Mouse (Mus musculus) liver, embryonic 15.5 days (tissue): ENCODE data around the gene Cyp4x1. TPM values are rescaled to one million over a fixed set of nuclear protein-coding genes. Genes with fewer than 3 reads are reported as not detected.

Source experiments
- ATAC-seq: fragments of 200-750 bp; cut with Nextera tagmentation; 2 replicates; pipeline ENCODE4 v1.8.0; 2017; ENCODE audit warnings: moderate number of reproducible peaks, mild to moderate bottlenecking, moderate library complexity; ENCODE audit not compliant: insufficient read depth
- H3K27ac ChIP-seq: fragments of 300-500 bp; sonication (generic); replicated peaks from 2 replicates; pipeline ENCODE4 v1.5.1; 2015; ENCODE audit warnings: mild to moderate bottlenecking, inconsistent platforms
- H3K27me3 ChIP-seq: fragments of 300-500 bp; sonication (generic); 2 replicates; pipeline ENCODE4 v1.6.1; 2015; ENCODE audit warnings: mild to moderate bottlenecking, inconsistent platforms
- H3K36me3 ChIP-seq: fragments of 300-500 bp; sonication (generic); replicated peaks from 2 replicates; pipeline ENCODE4 v1.6.1; 2015; ENCODE audit warnings: moderate library complexity, mild to moderate bottlenecking, inconsistent platforms
- H3K4me1 ChIP-seq: fragments of 300-500 bp; sonication (generic); replicated peaks from 2 replicates; pipeline ENCODE4 v1.6.1; 2015; ENCODE audit warnings: inconsistent platforms
- H3K4me2 ChIP-seq: fragments of 300-500 bp; sonication (generic); 2 replicates; pipeline ENCODE4 v1.6.1; 2015; ENCODE audit warnings: moderate library complexity, mild to moderate bottlenecking, inconsistent platforms
- H3K4me3 ChIP-seq: fragments of 300-500 bp; sonication (generic); replicated peaks from 2 replicates; pipeline ENCODE4 v1.5.1; 2015; ENCODE audit warnings: mild to moderate bottlenecking, inconsistent platforms
- H3K9ac ChIP-seq: fragments of 300-500 bp; sonication (generic); 2 replicates; pipeline ENCODE4 v1.6.1; 2015; ENCODE audit warnings: moderate library complexity, mild to moderate bottlenecking, inconsistent platforms
- H3K9me3 ChIP-seq: fragments of 300-500 bp; sonication (generic); replicated peaks from 2 replicates; pipeline ENCODE4 v1.6.1; 2016; ENCODE audit warnings: inconsistent platforms
- WGBS: fragments of 180-500 bp; shearing (Covaris S2); methylation state at CpG from one replicate; pipeline ENCODE4 v1.1.7; 2015; ENCODE audit warnings: mixed read lengths; ENCODE audit not compliant: insufficient replicate concordance; 5-methylcytosine and 5-hydroxymethylcytosine counted together
- polyA plus RNA-seq: library from polyadenylated mRNA; unstranded; fragments of >200 nt; fragmentation: Nextera tagmentation; extraction: Ambion mirVana; gene quantifications from 2 replicates; pipeline ENCODE4 v1.2.1, GENCODE M21; 2015

Cyp4x1 gene
- polyA plus RNA-seq, 1 experiment from 2014 or later: 0.05 TPM

DNA sequence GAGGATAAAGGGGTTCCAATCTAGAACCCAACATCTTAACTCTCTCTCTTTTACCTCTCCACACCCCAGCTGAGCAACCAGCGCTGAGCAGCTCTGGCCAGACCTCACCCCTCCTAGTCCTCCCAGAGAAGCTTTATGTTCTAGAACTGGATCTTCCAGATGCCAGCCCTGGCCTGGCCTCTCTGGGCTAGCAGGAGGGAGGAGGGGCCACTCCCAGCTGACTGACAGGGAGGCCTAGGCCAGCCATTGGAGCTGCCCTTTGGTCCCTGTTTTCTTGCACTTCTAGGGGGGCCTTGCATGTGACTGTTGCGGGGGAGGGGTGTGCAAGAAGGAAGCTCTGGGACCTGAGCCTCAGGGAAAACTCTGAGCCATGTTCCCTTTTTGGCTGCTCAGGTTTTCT lies 43.5 kb downstream of the Cyp4x1 start:
- WGBS: 65% methylated on average over 2 of the region's 2 CpGs
- H3K27ac ChIP-seq: peak overlapping the region; percentile 96
- peak overlapping the region; percentile 23 for H3K9ac ChIP-seq
- H3K4me1 ChIP-seq: peaks cover 94% of the 10 kb centered on the region
- H3K4me2 ChIP-seq: peak overlapping the region; percentile 89
- ATAC-seq: no peak
- H3K36me3 ChIP-seq: no peaks in the 10 kb centered on the region
- peak overlapping the region; percentile 47 for H3K4me3 ChIP-seq
- H3K27me3 ChIP-seq: 0 out of 2 replicates have a peak, but pooled peaks cover 11% of the 10 kb centered on the region
- H3K9me3 ChIP-seq: no peaks in the 10 kb centered on the region

DNA sequence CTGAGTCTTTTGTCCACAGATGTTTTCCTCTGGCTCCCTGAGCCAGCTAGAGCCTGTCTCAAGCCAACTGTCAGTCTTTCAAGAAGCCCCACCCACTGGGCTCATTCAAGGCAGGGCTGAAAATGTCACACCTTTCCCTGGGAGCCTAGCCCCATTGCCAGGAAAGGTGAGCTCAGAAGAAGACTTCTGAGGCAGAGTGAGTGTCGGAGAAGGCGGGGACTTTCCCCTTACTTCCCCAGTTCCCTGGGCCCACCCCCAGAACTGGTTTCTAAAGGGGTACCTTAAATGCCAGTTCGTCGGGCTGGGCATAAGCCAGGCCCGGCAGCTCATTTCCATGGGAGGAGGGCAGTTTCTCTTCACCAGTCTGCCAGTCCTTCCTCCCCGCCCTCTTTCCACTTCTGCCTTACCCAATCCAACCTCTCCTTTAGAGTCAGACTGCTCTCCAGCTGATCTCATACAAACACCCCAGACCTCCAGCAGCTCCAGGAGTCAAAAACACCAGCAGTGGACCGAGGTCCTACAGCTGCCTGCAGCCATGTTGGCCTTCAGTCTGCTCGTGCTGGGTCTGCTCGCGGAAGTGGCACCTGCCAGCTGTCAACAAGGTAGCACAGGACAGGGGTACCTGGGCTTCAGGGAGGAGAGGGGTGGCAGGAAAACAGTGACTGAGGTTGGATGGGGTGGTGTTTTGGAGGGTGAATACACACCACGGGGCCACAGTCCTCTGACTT lies 45.3 kb downstream of the Cyp4x1 start, which contains the start of gene Pdzk1ip1:
Gene Pdzk1ip1, plus strand, starts transcription at position 98 of the 728 bp plus-strand sequence.
- Histone ChIP-seq H3K9me3 (no peaks in the 10 kb centered on the region), H3K9ac (peak within 1 kb of the TSS; percentile 43), H3K4me1 (peaks cover 86% of the 10 kb centered on the region), H3K27ac (peak within 1 kb of the TSS; percentile 96), H3K27me3 (0 out of 2 replicates have a peak, but pooled peaks cover 9% of the 10 kb centered on the region), H3K4me2 (peak within 1 kb of the TSS; percentile 89), H3K36me3 (no peaks in the 10 kb centered on the region), H3K4me3 (peak within 1 kb of the TSS; percentile 47)
- ATAC-seq: peak; percentile 71
- 44% methylated on average over 11 of the region's 11 CpGs for WGBS

DNA sequence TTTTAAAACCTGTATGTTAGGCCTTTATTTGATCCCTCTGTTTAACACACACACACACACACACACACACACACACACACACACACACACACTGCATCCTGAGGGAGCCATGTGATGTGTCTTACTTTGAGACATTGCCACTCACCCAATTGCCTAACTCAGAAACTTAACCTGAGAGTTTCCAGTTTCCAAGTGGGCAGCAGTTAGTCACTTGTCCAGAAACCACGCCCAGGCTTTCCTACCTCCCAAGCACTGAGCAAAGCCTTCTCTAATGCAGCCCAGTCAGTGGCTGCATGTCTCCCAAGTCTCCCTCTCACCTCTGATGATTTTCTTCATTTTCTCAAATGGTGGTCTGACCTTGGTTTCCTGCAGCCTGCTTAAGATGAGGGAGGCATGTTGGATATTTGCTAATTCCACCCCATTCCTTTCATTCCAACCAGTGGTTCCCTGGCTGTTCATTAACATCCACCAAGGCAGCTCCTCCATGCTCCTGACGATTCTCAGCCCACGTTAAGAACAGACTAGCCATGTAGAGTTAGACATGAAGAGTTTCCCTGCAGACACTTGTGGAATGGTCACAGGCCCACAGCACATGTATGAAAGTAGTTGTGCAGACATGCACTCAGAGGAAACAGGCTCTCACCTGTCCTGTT lies 47.2 kb downstream of the Cyp4x1 start:
- ATAC-seq: no peak
- Histone ChIP-seq H3K27ac (peak overlapping the region; percentile 42; the same call in 1 of the 2 replicates), H3K4me1 (peaks cover 71% of the 10 kb centered on the region), H3K9me3 (no peaks in the 10 kb centered on the region), H3K9ac (no peak overlapping the region), H3K36me3 (no peaks in the 10 kb centered on the region), H3K27me3 (0 out of 2 replicates have a peak, but pooled peaks cover 9% of the 10 kb centered on the region), H3K4me2 (no peak overlapping the region), H3K4me3 (no peak overlapping the region)
- 46% methylated on average over 3 of the region's 3 CpGs for WGBS

DNA sequence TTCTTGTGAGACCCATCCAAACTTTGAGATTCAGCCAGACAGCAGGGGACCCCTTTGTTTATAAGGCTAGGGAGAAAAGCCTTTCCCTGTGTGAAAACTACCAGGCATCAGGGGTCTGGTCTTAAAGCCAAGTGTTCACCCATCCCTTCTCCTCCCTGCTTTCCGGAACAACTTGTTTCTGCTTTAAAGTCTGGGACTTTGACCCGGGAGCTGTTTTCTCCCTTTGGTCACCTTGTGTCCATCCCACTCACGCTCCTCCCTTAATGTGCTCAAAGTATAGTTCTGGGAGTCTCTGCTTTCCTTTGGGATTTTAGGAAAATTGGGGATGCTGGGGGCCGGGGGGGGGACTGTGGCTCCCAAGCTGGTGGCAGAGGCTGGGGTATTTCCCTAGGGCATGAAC lies 47.8 kb downstream of the Cyp4x1 start:
- Histone ChIP-seq H3K4me2 (no peak overlapping the region), H3K27ac (no peak overlapping the region), H3K4me1 (peaks cover 70% of the 10 kb centered on the region), H3K4me3 (no peak overlapping the region), H3K36me3 (no peaks in the 10 kb centered on the region), H3K9me3 (no peaks in the 10 kb centered on the region), H3K9ac (no peak overlapping the region), H3K27me3 (0 out of 2 replicates have a peak, but pooled peaks cover 9% of the 10 kb centered on the region)
- WGBS: 67% methylated on average over 4 of the region's 4 CpGs
- no peak for ATAC-seq

DNA sequence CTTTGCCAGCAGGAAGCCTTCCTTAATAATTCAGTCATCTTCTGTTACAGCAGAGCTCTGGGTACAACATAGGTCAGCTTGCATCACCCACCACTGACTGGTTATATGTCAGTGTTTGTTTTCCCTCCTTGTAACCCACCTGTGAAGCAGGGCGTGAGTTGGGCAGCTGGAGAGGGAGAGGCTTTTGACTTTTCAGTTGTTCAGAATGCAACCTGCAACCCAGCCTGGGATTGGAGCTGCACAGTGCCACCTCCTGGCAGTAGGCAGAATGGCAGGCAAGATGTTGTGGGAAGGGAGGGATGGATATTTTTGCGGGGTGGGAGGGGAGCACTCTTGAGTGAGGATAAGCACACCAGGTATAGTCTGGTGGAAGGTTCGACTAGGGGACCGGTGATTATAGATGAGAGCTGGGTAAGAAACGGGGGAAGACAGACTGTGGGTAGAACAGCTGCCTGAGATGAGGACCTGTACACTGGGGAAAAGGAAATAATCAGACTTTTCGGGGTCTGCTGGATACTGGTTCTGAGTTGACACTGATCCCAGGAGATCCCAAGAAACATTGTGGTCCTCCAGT lies 48.5 kb downstream of the Cyp4x1 start:
- Histone ChIP-seq H3K4me1 (peaks cover 67% of the 10 kb centered on the region), H3K9ac (no peak overlapping the region), H3K4me2 (no peak overlapping the region), H3K27ac (no peak overlapping the region), H3K4me3 (no peak overlapping the region), H3K36me3 (no peaks in the 10 kb centered on the region), H3K27me3 (0 out of 2 replicates have a peak, but pooled peaks cover 9% of the 10 kb centered on the region), H3K9me3 (no peaks in the 10 kb centered on the region)
- no peak for ATAC-seq
- WGBS: 14% methylated on average over 6 of the region's 6 CpGs

DNA sequence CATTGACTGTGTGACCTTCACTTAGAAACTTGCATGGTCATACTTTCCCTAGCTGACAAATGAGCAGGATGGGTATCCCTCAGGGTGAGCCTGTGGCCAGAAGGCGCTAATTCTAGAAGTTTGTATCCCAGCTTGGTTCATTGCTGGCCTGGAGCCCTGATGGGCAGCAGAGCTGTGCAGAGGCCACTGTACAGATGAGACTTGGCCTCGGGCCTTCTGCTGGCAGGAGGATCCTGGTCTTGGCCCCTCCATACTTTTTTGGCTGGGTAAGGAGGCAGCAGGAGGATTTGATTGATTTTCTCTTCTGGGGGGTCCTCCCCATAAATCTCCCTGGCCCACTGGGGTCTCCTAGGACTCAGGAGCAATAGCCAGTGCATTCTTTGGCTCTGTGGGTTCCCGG lies 51.0 kb downstream of the Cyp4x1 start:
- no peak overlapping the region for H3K4me3 ChIP-seq

DNA sequence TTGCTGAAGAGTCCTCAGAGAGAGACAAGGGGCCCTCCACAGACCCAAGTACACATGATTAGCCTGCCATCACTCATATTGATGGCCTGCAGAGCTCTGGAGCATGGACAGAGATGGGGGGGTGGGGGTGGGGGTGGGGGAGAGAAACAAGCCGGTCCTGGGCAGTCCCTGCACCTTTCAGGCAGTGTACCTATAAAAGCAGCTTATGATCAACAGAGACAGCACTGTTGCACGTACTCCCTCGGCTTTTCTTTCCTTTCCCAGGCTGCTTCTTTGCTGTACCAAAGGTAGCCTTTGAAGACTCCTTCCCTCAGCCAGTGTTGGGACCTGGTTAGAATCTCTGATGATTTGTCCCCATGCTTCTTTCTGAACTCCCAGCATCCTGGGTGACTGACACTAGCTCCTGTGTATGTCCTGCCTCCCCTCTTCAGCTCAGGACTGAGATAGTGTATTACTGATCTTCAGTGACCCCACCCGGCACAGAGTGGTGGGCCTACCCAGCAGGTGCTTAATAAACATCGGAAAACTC lies 54.2 kb downstream of the Cyp4x1 start:
- Histone ChIP-seq H3K27me3 (no peaks in the 10 kb centered on the region), H3K36me3 (no peaks in the 10 kb centered on the region), H3K4me1 (peaks cover 33% of the 10 kb centered on the region), H3K27ac (no peak overlapping the region), H3K9ac (no peak overlapping the region), H3K4me2 (no peak overlapping the region), H3K9me3 (no peaks in the 10 kb centered on the region), H3K4me3 (no peak overlapping the region)
- ATAC-seq: no peak
- 52% methylated on average over 5 of the region's 5 CpGs for WGBS

More for the DNA sequence above, 51.0 kb downstream of the Cyp4x1 start:
- ATAC-seq: no peak
- Histone ChIP-seq H3K27me3 (0 out of 2 replicates have a peak, but pooled peaks cover 9% of the 10 kb centered on the region), H3K27ac (no peak overlapping the region), H3K9me3 (no peaks in the 10 kb centered on the region), H3K4me2 (no peak overlapping the region), H3K9ac (no peak overlapping the region), H3K4me1 (peaks cover 49% of the 10 kb centered on the region), H3K36me3 (no peaks in the 10 kb centered on the region)
- 80% methylated on average over 3 of the region's 3 CpGs for WGBS

DNA sequence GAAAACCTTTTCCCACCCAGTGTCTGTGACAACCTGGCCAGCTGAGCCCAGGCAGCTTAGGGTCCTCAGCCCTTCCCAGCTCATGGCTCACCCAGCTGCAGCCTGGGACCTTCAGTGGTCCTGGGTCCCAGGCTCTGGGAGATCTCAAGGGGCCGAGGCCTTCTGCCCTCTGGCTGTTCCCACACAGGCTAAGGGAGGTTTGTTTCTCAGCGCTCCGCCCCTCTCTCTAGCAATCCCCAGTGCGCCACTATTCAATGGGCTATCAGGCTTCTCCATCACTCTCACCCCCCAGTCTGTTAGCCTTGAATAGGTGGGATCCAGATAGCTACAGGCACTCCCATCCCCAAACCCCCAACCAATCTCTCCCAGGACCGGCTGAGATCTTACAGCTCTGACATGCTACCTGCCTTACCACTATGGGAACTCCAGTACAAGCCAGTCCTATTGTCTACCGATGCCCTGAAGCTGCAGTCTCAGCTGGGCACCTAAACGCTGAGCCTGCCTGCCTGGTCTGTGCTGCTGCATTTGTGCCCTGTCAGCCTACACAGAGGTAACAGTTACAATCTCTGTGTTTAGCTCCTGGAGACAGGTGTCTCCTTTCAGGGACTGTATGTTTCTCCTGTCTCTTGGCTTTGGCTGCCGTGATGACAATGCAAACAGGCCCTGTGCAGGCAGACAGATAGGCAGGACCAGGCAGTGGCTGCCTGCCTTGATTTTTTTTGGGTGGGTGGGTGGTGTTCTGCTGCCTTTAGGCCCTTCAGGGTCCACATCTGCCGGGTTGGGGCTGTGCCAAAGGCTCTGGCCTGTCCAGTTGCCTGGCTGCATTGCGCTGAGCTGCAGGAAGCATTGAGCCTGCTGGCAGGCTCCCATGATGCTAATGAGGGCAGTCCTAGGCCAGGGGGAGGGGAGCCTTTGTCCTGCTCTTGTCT lies 54.9 kb downstream of the Cyp4x1 start:
- Histone ChIP-seq H3K9me3 (no peaks in the 10 kb centered on the region), H3K27ac (no peak overlapping the region), H3K36me3 (no peaks in the 10 kb centered on the region), H3K4me2 (no peak overlapping the region), H3K4me1 (peaks cover 38% of the 10 kb centered on the region), H3K4me3 (no peak overlapping the region), H3K9ac (no peak overlapping the region), H3K27me3 (no peaks in the 10 kb centered on the region)
- ATAC-seq: no peak
- 49% methylated on average over 10 of the region's 10 CpGs for WGBS

DNA sequence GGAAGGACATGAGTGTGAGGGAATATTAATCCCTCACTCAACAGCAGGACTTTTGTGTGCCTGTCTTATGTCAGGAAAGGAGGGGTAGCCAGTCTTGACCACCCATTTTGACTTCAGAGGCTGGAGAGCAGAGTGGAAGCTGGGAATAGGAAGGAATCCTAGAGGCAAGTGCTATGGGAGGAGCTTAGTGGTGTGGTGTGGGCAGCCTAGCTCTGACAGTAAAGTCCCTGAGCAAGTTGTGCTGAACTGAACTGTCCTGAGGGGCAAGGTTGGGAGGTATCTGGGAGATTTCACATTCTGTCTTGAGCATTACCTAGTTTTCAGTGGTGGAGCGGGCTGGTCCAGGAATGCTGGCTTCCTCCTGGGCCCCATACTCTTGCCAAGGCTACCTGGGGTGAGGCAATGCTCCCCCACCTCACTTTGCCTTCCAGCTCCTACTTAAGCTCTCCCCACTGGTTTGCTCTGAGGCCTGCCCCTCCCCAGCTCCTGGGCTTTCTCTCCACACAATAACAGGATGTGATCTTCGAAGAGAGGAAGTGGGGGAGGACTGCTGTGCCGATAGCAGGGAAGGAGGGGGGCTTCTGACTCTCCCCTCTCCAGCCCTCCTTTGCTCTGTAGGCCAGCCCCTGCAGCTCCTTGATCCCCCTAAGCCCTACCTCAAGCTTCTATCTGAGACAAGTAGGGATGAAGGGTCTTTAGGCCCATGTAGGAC lies 58.7 kb downstream of the Cyp4x1 start:
- peaks cover 31% of the 10 kb centered on the region for H3K4me1 ChIP-seq
- no peak overlapping the region for H3K4me3 ChIP-seq
- WGBS: 22% methylated on average over 3 of the region's 3 CpGs
- ATAC-seq: peak; percentile 41; the same call in 1 of the 2 replicates
- no peaks in the 10 kb centered on the region for H3K9me3 ChIP-seq
- peaks cover 16% of the 10 kb centered on the region for H3K36me3 ChIP-seq
- H3K4me2 ChIP-seq: no peak overlapping the region
- 0 out of 2 replicates have a peak overlapping the region, but pooled peaks have one; percentile 18 for H3K9ac ChIP-seq
- H3K27ac ChIP-seq: peak overlapping the region; percentile 62
- H3K27me3 ChIP-seq: no peaks in the 10 kb centered on the region

DNA sequence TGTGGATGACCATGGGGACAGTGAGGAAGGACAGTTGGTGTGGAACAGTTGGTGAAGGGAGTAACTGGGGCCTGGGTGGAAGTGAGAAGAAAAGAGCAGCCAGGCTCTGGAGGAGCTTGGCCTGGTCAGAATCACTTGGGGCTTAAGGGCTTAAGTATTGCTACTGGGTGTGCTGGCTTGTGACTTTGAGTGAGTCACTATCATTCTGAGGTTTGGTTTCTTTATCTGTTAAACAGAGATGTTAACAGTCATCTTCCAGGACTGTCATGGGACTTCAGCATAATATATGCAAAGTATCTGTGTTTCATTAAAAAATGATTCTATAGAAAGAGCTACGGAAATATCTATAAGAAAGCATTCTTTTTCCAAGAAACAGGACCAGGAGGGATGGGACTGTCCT lies 59.3 kb downstream of the Cyp4x1 start:
- Histone ChIP-seq H3K4me2 (no peak overlapping the region), H3K4me3 (no peak overlapping the region), H3K9ac (no peak overlapping the region), H3K27me3 (no peaks in the 10 kb centered on the region), H3K9me3 (no peaks in the 10 kb centered on the region), H3K36me3 (peaks cover 21% of the 10 kb centered on the region), H3K27ac (peak overlapping the region; percentile 62), H3K4me1 (peaks cover 37% of the 10 kb centered on the region)
- WGBS: 69% methylated on average over 1 of the region's 1 CpGs
- ATAC-seq: no peak
